Mouse (Mus musculus) MEL (cell line): ENCODE results near the gene Plekha7. TPM values are rescaled to one million over a fixed set of nuclear protein-coding genes. Genes with fewer than 3 reads are reported as not detected.

ENCODE experiments used
- DNase-seq: peaks from one replicate; pipeline ENCODE4 v3.0.0; 2011; ENCODE audit warnings: low read depth, low spot score
- H3K27ac ChIP-seq: 2 replicates; pipeline ENCODE4 v1.5.1; 2012; ENCODE audit warnings: low read depth, mild to moderate bottlenecking, control low read depth, low read length, moderate library complexity; ENCODE audit not compliant: control insufficient read depth
- H3K27me3 ChIP-seq, 2 experiments: fragments of 150-350 bp in 1 of 2; sonication (generic) in 1 of 2; 2 replicates each; pipeline ENCODE4 v1.6.1; 2012; ENCODE audit warnings: low read length in 2 of 2, mild to moderate bottlenecking in 2 of 2, improper control_type of control experiment in 1 of 2, moderate library complexity in 1 of 2; ENCODE audit not compliant: insufficient read depth in 2 of 2, control insufficient read depth in 1 of 2
- H3K36me3 ChIP-seq, 2 experiments: 2 replicates each; pipeline ENCODE4 v1.6.1; 2012 to 2014; ENCODE audit warnings: low read length in 2 of 2, improper control_type of control experiment in 1 of 2, inconsistent platforms in 1 of 2, mild to moderate bottlenecking in 1 of 2; ENCODE audit not compliant: insufficient read depth in 2 of 2, control insufficient read depth in 1 of 2
- H3K4me1 ChIP-seq, 2 experiments: fragments of 150-350 bp in 1 of 2; sonication (generic) in 1 of 2; 2 replicates each; pipeline ENCODE4 v1.6.1; 2012; ENCODE audit warnings: low read length in 2 of 2, improper control_type of control experiment in 1 of 2, mild to moderate bottlenecking in 1 of 2; ENCODE audit not compliant: insufficient read depth in 2 of 2, control insufficient read depth in 1 of 2
- H3K4me3 ChIP-seq, 2 experiments: fragments of 150-350 bp in 1 of 2; sonication (generic) in 1 of 2; 2 replicates each; pipeline ENCODE4 v1.5.1; 2012; ENCODE audit warnings: low read depth in 2 of 2, low read length in 2 of 2, mild to moderate bottlenecking in 2 of 2, moderate library complexity in 2 of 2, control low read depth in 1 of 2, improper control_type of control experiment in 1 of 2; ENCODE audit not compliant: control insufficient read depth in 1 of 2, insufficient read depth in 1 of 2
- H3K79me2 ChIP-seq: 2 replicates; pipeline ENCODE4 v1.6.1; 2012; ENCODE audit warnings: mild to moderate bottlenecking, low read length, moderate library complexity; ENCODE audit not compliant: control insufficient read depth, poor library complexity, insufficient read depth
- H3K9ac ChIP-seq: 2 replicates; pipeline ENCODE4 v1.6.1; 2012; ENCODE audit warnings: low read depth, mild to moderate bottlenecking, control low read depth, low read length, moderate library complexity; ENCODE audit not compliant: control insufficient read depth, poor library complexity, severe bottlenecking
- H3K9me3 ChIP-seq: fragments of 150-350 bp; sonication (generic); replicated peaks from 2 replicates; pipeline ENCODE4 v1.6.1; 2012; ENCODE audit warnings: mild to moderate bottlenecking, low read length, improper control_type of control experiment, moderate library complexity; ENCODE audit not compliant: insufficient read depth
- CHD1 ChIP-seq: IDR thresholded peaks from 2 replicates; pipeline ENCODE4 v1.6.1; 2012; ENCODE audit warnings: low read depth, mild to moderate bottlenecking, inconsistent platforms, low read length, improper control_type of control experiment
- CHD2 ChIP-seq: IDR thresholded peaks from 2 replicates; pipeline ENCODE4 v1.6.1; 2011; ENCODE audit warnings: low read length, improper control_type of control experiment
- CTCF ChIP-seq, 3 experiments: IDR thresholded peaks in 2 of 3; conservative IDR thresholded peaks in 1 of 3; 2 replicates each; pipeline ENCODE4 v1.5.1; 2011 to 2012; ENCODE audit warnings: low read length in 3 of 3, low read depth in 2 of 3, mild to moderate bottlenecking in 2 of 3, improper control_type of control experiment in 1 of 3, inconsistent platforms in 1 of 3, mixed read lengths in 1 of 3, moderate library complexity in 1 of 3; ENCODE audit not compliant: control insufficient read depth in 1 of 3, insufficient read depth in 1 of 3, poor library complexity in 1 of 3, severe bottlenecking in 1 of 3
- ELF1 ChIP-seq: IDR thresholded peaks from 2 replicates; pipeline ENCODE4 v1.6.1; 2014; ENCODE audit warnings: low read depth, mild to moderate bottlenecking, inconsistent platforms, low read length, improper control_type of control experiment, moderate library complexity
- ETS1 ChIP-seq: IDR thresholded peaks from 2 replicates; pipeline ENCODE4 v1.6.1; 2012; ENCODE audit warnings: low read depth, mild to moderate bottlenecking, inconsistent platforms, low read length, improper control_type of control experiment, moderate library complexity
- GABPA ChIP-seq: IDR thresholded peaks from 2 replicates; pipeline ENCODE4 v1.6.1; 2012; ENCODE audit warnings: low read depth, mild to moderate bottlenecking, inconsistent platforms, low read length, improper control_type of control experiment, moderate library complexity
- JUND ChIP-seq: IDR thresholded peaks from 2 replicates; pipeline ENCODE4 v1.6.1; 2011; ENCODE audit warnings: low read depth, mild to moderate bottlenecking, improper control_type of control experiment, low read length
- MAFK ChIP-seq: IDR thresholded peaks from 2 replicates; pipeline ENCODE4 v1.6.1; 2011; ENCODE audit warnings: low read depth, mild to moderate bottlenecking, low read length, improper control_type of control experiment, borderline replicate concordance
- MAX ChIP-seq: IDR thresholded peaks from 2 replicates; pipeline ENCODE4 v1.6.1; 2011; ENCODE audit warnings: low read length, improper control_type of control experiment
- NRF1 ChIP-seq: IDR thresholded peaks from 2 replicates; pipeline ENCODE4 v1.6.1; 2014; ENCODE audit warnings: low read depth, mild to moderate bottlenecking, inconsistent platforms, low read length, improper control_type of control experiment, moderate library complexity; ENCODE audit not compliant: poor library complexity, insufficient read depth, severe bottlenecking
- POLR2A ChIP-seq, 2 experiments: IDR thresholded peaks; 2 replicates each; pipeline ENCODE4 v1.6.1; 2011 to 2012; ENCODE audit warnings: low read length in 2 of 2, mild to moderate bottlenecking in 2 of 2, control low read depth in 1 of 2, improper control_type of control experiment in 1 of 2, low read depth in 1 of 2, moderate library complexity in 1 of 2; ENCODE audit not compliant: control insufficient read depth in 1 of 2, insufficient read depth in 1 of 2, poor library complexity in 1 of 2
- POLR2AphosphoS5 ChIP-seq: IDR thresholded peaks from 2 replicates; pipeline ENCODE4 v1.6.1; 2012; ENCODE audit warnings: low read depth, borderline replicate concordance, mild to moderate bottlenecking, inconsistent platforms, low read length, moderate library complexity, mixed read lengths
- SIN3A ChIP-seq: IDR thresholded peaks from 2 replicates; pipeline ENCODE4 v1.6.1; 2012; ENCODE audit warnings: low read length, improper control_type of control experiment, inconsistent platforms
- TAL1 ChIP-seq: IDR thresholded peaks from 2 replicates; pipeline ENCODE4 v1.6.1; 2012; ENCODE audit warnings: mild to moderate bottlenecking, inconsistent platforms, low read length, moderate library complexity, mixed read lengths
- USF1 ChIP-seq: IDR thresholded peaks from 2 replicates; pipeline ENCODE4 v1.6.1; 2014; ENCODE audit warnings: low read depth, mild to moderate bottlenecking, inconsistent platforms, low read length, improper control_type of control experiment, moderate library complexity
- USF2 ChIP-seq, 2 experiments: IDR thresholded peaks; 2 replicates each; pipeline ENCODE4 v1.6.1; 2011 to 2012; ENCODE audit warnings: improper control_type of control experiment in 2 of 2, low read length in 2 of 2, borderline replicate concordance in 1 of 2, inconsistent platforms in 1 of 2, low read depth in 1 of 2, mild to moderate bottlenecking in 1 of 2; ENCODE audit not compliant: insufficient read depth in 1 of 2
- ZMIZ1 ChIP-seq: IDR thresholded peaks from 2 replicates; pipeline ENCODE4 v1.6.1; 2012; ENCODE audit warnings: low read depth, mild to moderate bottlenecking, inconsistent platforms, low read length, improper control_type of control experiment, moderate library complexity
- polyA plus RNA-seq, 2 experiments: library from polyadenylated mRNA; stranded (reverse) in 1 of 2; unstranded in 1 of 2; fragments of >175 nt in 1 of 2; fragments of >200 nt in 1 of 2; gene quantifications; 2 replicates each; pipeline versions ENCODE4 v1.2.1 to v1.2.4; 2012; ENCODE audit warnings: low replicate concordance in 2 of 2, low read depth in 1 of 2; ENCODE audit not compliant: insufficient read length in 2 of 2, insufficient read depth in 1 of 2, missing spikeins in 1 of 2
- total RNA-seq: library from RNA; depleted of rRNA; stranded (reverse); fragments of 300-350 nt; gene quantifications from 2 replicates; pipeline ENCODE4 v1.2.3, GENCODE M21; 2012

Gene Plekha7
- total and polyA plus RNA-seq, 3 experiments = 4.4 to 14.5 TPM; not detected in 1

GRCm38 (mm10) chr7:116309456-116309855 is 1.3 kb upstream of the Plekha7 start (continued):
- TF ChIP-seq USF2 (IDR thresholded peaks at IDR 0.05; ENCODE audit: borderline replicate concordance in 1 of 2, insufficient read depth in 1 of 2, low read depth in 1 of 2, low read length in 2 of 2) (no peak), NRF1 (no peak), USF1 (0 out of 2 replicates have a peak, but pooled peaks have one; percentile 39), MAX (0 out of 2 replicates have a peak, but pooled peaks have one; percentile 35), MAFK (no peak), CHD2 (no peak), CTCF (IDR thresholded peaks at IDR 0.05 in 2 of 3, conservative IDR thresholded peaks at IDR 0.05 in 1 of 3; ENCODE audit: control insufficient read depth in 1 of 3, insufficient read depth in 1 of 3, low read depth in 2 of 3, low read length in 3 of 3, poor library complexity in 1 of 3, severe bottlenecking in 1 of 3) (no peak), ETS1 (no peak), POLR2AphosphoS5 (no peak), CHD1 (no peak), GABPA (no peak), ELF1 (peak; percentile 71), JUND (no peak), TAL1 (no peak)

- Histone ChIP-seq H3K36me3 (0 out of 4 replicates have a peak, but pooled peaks cover 0 to 2% of the 10 kb centered on the region in 2 experiments), H3K79me2 (peaks cover 4% of the 10 kb centered on the region; the same call in 1 of the 2 replicates), H3K9ac (peak overlapping the region; percentile 68), H3K4me1 (0 out of 4 replicates have a peak, but pooled peaks cover 0 to 7% of the 10 kb centered on the region in 2 experiments), H3K4me3 (peak overlapping the region; percentile 89 to 97)
- peak; percentile 72 for DNase-seq
- 0 out of 4 replicates have a peak, but pooled peaks of 1 of the 2 experiments have one; percentile 3 for TF ChIP-seq POLR2A (IDR thresholded peaks at IDR 0.05; ENCODE audit: control insufficient read depth in 1 of 2, insufficient read depth in 1 of 2, low read depth in 1 of 2, low read length in 2 of 2, poor library complexity in 1 of 2)
- TF ChIP-seq ELF1 = peak; percentile 81
- no peak for TF ChIP-seq ZMIZ1
- peak; percentile 52 for TF ChIP-seq SIN3A
- TF ChIP-seq, all 39 proteins: peak for 3
- Histone ChIP-seq H3K27me3 (no peaks in the 10 kb centered on the region), H3K27ac (peak overlapping the region; percentile 2; the same call in 1 of the 2 replicates), H3K9me3 (no peaks in the 10 kb centered on the region)
These were observed 436 bp upstream of the Plekha7 start for GRCm38 (mm10) chr7:116308632-116308991.
